Mouse (Mus musculus): ENCODE results near the gene Defb19. TPM values are rescaled to one million over a fixed set of nuclear protein-coding genes. Genes with fewer than 3 reads are reported as not detected.

Gene Defb19
- not detected for polyA plus RNA-seq (2012; fragmentation: generic; extraction: Trizol)

GRCm38 (mm10) chr2:152580107-152580506, at the start of gene Defb19:
Defb19 (minus strand) TSS chr2:152580312.

GRCm38 (mm10) chr2:152626774-152627591, 46.9 kb upstream of the Defb19 start, which contains the start of gene Rem1:
Rem1 (plus strand) TSS chr2:152626951.

GRCm38 (mm10) chr2:152622953-152623352, 42.8 kb upstream of the Defb19 start, which contains the start of gene Defb25:
Defb25 (minus strand) TSS chr2:152623053.

GRCm38 (mm10) chr2:152604057-152604456, 23.9 kb upstream of the Defb19 start, which contains the start of gene Defb36:
Defb36 (plus strand) TSS chr2:152604327.

GRCm38 (mm10) chr2:152599299-152599698, 19.2 kb upstream of the Defb19 start, which contains the start of gene Defb45:
Defb45 (minus strand) TSS chr2:152599399.

GRCm38 (mm10) chr2:152572114-152572794, 7.9 kb downstream of the Defb19 start, which contains the start of gene Defb21:
Defb21 (plus strand) TSS chr2:152572744.

GRCm38 (mm10) chr2:152569038-152569437, 11.1 kb downstream of the Defb19 start, which contains the start of gene Gm17416:
Gm17416 (plus strand) TSS chr2:152569338.

GRCm38 (mm10) chr2:152539944-152540710, 40.0 kb downstream of the Defb19 start, which contains the start of gene Defb29:
Defb29 (minus strand) TSS chr2:152540098.

Other genes with a start within 250 kb of the Defb19 start
- gene Rbck1, start 247.7 kb downstream of the Defb19 start, polyA plus RNA-seq (2012; fragmentation: generic; extraction: Trizol) = 10 to 100 TPM; 59.3 to 79.2 TPM
- 1 to 10 TPM; 3.7 to 5.4 TPM for gene Trib3, start 236.3 kb downstream of the Defb19 start, polyA plus RNA-seq (2012; fragmentation: generic; extraction: Trizol)
- not detected for gene Nrsn2, start 203.7 kb downstream of the Defb19 start, polyA plus RNA-seq (2012; fragmentation: generic; extraction: Trizol)
- 1 to 10 TPM; 6.7 to 9.7 TPM for gene Sox12, start 182.2 kb downstream of the Defb19 start, polyA plus RNA-seq (2012; fragmentation: generic; extraction: Trizol)
- under 1 TPM; 0.26 to 0.84 TPM for gene Zcchc3, start 165.3 kb downstream of the Defb19 start, polyA plus RNA-seq (2012; fragmentation: generic; extraction: Trizol)
- gene 6820408C15Rik, start 164.7 kb downstream of the Defb19 start, polyA plus RNA-seq (2012; fragmentation: generic; extraction: Trizol) = not detected
- gene Defb23, start 115.7 kb downstream of the Defb19 start, polyA plus RNA-seq (2012; fragmentation: generic; extraction: Trizol) = not detected
- gene Defb20, start 103.2 kb downstream of the Defb19 start, polyA plus RNA-seq (2012; fragmentation: generic; extraction: Trizol) = not detected
- gene Defb22, start 90.2 kb downstream of the Defb19 start, polyA plus RNA-seq (2012; fragmentation: generic; extraction: Trizol) = not detected
- gene Defb26, start 68.6 kb downstream of the Defb19 start, polyA plus RNA-seq (2012; fragmentation: generic; extraction: Trizol) = not detected
- gene Defb28, start 62.1 kb downstream of the Defb19 start, polyA plus RNA-seq (2012; fragmentation: generic; extraction: Trizol) = not detected
- not detected for gene Defb29, start 40.2 kb downstream of the Defb19 start, polyA plus RNA-seq (2012; fragmentation: generic; extraction: Trizol)
- gene Gm17416, start 11.0 kb downstream of the Defb19 start, polyA plus RNA-seq (2012; fragmentation: generic; extraction: Trizol) = not detected
- not detected for gene Defb21, start 7.6 kb downstream of the Defb19 start, polyA plus RNA-seq (2012; fragmentation: generic; extraction: Trizol)
- not detected for gene Defb45, start 19.1 kb upstream of the Defb19 start, polyA plus RNA-seq (2012; fragmentation: generic; extraction: Trizol)
- not detected for gene Defb36, start 24.0 kb upstream of the Defb19 start, polyA plus RNA-seq (2012; fragmentation: generic; extraction: Trizol)
- under 1 TPM in 1 of 2 experiments, not detected in 1; 0.22 TPM for gene Defb25, start 42.7 kb upstream of the Defb19 start, polyA plus RNA-seq (2012; fragmentation: generic; extraction: Trizol)
- under 1 TPM in 1 of 2 experiments, not detected in 1; 0.05 TPM for gene Rem1, start 46.6 kb upstream of the Defb19 start, polyA plus RNA-seq (2012; fragmentation: generic; extraction: Trizol)
- 100 to 1,000 TPM; 127 to 134 TPM for gene H13, start 89.1 kb upstream of the Defb19 start, polyA plus RNA-seq (2012; fragmentation: generic; extraction: Trizol)
- gene Mcts2, start 106.7 kb upstream of the Defb19 start, polyA plus RNA-seq (2012; fragmentation: generic; extraction: Trizol) = 10 to 100 TPM in 1 of 2 experiments, 1 to 10 TPM in 1; 6.8 to 12.6 TPM
- gene Id1, start 155.9 kb upstream of the Defb19 start, polyA plus RNA-seq (2012; fragmentation: generic; extraction: Trizol) = 100 to 1,000 TPM in 1 of 2 experiments, 10 to 100 TPM in 1; 99.1 to 172 TPM
- gene Cox4i2, start 173.9 kb upstream of the Defb19 start, polyA plus RNA-seq (2012; fragmentation: generic; extraction: Trizol) = 1 to 10 TPM in 1 of 2 experiments, under 1 TPM in 1; 0.66 to 1.0 TPM

All from C3H10T1/2 (cell line).